ENCODE assay signal across 10 mouse cellular contexts in genomic region chr12:33394804-33395623, GRCm38 (mm10). TPM values are rescaled to one million over a fixed set of nuclear protein-coding genes. Genes with fewer than 3 reads are reported as not detected.
DNase-seq lines count a peak whose midpoint lies in the region; ATAC-seq and TF ChIP-seq lines count a peak whose summit lies in the region.
"Had no signal": no experiment of that assay in that cellular context is flagged by ENCODE, and none has a peak within 500 bp of the region (broad histone marks: within the 10 kb centered on the region; RNA-seq: fewer than 3 reads in every experiment).

Efcab10 (plus strand) TSS chr12:33394854.

- peak; percentile 88 for ATAC-seq in hindbrain, embryonic 12.5 days (ENCODE audit: low FRiP score)
- ATAC-seq in midbrain, embryonic 15.5 days (replicated peaks) = peak; percentile 90

- H3K9ac ChIP-seq in heart, adult 2 months (ENCODE audit: low read depth, low read length) = no peak within 1 kb of the TSS
- H3K9ac ChIP-seq in hindbrain, embryonic 12.5 days = peak within 1 kb of the TSS; percentile 48
- H3K9ac ChIP-seq in midbrain, embryonic 15.5 days = peak within 1 kb of the TSS; percentile 33; the same call in 1 of the 2 replicates

- H3K4me1 ChIP-seq in heart, embryonic 10.5 days = peaks cover 9% of the 10 kb centered on the region
- no peaks in the 10 kb centered on the region for H3K4me1 ChIP-seq in heart, adult 2 months (ENCODE audit: control insufficient read depth, insufficient read depth, low read length)
- peaks cover 9% of the 10 kb centered on the region for H3K4me1 ChIP-seq in hindbrain, embryonic 12.5 days
- H3K4me1 ChIP-seq in midbrain, embryonic 15.5 days = peaks cover 14% of the 10 kb centered on the region; the same call in 1 of the 2 replicates

- peak within 1 kb of the TSS; percentile 53 for H3K4me3 ChIP-seq in heart, embryonic 10.5 days
- H3K4me3 ChIP-seq in heart, adult 2 months = no peak within 1 kb of the TSS
- H3K4me3 ChIP-seq in hindbrain, embryonic 12.5 days = peak within 1 kb of the TSS; percentile 31
- H3K4me3 ChIP-seq in midbrain, embryonic 15.5 days = peak within 1 kb of the TSS; percentile 35

- no peaks in the 10 kb centered on the region for H3K36me3 ChIP-seq in heart, embryonic 10.5 days
- no peaks in the 10 kb centered on the region for H3K36me3 ChIP-seq in heart, adult 2 months (ENCODE audit: control insufficient read depth, insufficient read depth, low read length)
- no peaks in the 10 kb centered on the region for H3K36me3 ChIP-seq in hindbrain, embryonic 12.5 days
- no peaks in the 10 kb centered on the region for H3K36me3 ChIP-seq in midbrain, embryonic 15.5 days (replicated peaks)

- TF ChIP-seq EP300 in heart, adult 2 months (IDR thresholded peaks at IDR 0.05; ENCODE audit: insufficient read depth, low read depth, low read length) = no peak

- WGBS in heart, embryonic 10.5 days = 12% methylated on average over 24 of the region's 24 CpGs
- 20% methylated on average over 24 of the region's 24 CpGs for WGBS in heart, adult 2 months
- WGBS in hindbrain, embryonic 12.5 days = 10% methylated on average over 24 of the region's 24 CpGs
- WGBS in midbrain, embryonic 15.5 days = 7% methylated on average over 24 of the region's 24 CpGs

- H3K4me2 ChIP-seq in hindbrain, embryonic 12.5 days (replicated peaks) = peak within 1 kb of the TSS; percentile 54
- H3K4me2 ChIP-seq in midbrain, embryonic 15.5 days = peak within 1 kb of the TSS; percentile 54

- no peak for TF ChIP-seq POLR2A in heart, adult 2 months (IDR thresholded peaks at IDR 0.05; ENCODE audit: insufficient read depth, low read depth, low read length)

- no peak for TF ChIP-seq CTCF in heart, adult 2 months (IDR thresholded peaks at IDR 0.05)

- H3K9me3 ChIP-seq in heart, embryonic 10.5 days = no peaks in the 10 kb centered on the region
- no peaks in the 10 kb centered on the region for H3K9me3 ChIP-seq in hindbrain, embryonic 12.5 days (replicated peaks)
- H3K9me3 ChIP-seq in midbrain, embryonic 15.5 days = no peaks in the 10 kb centered on the region

- no peak for DNase-seq in heart, embryonic 10.5 days (ENCODE audit: low spot score)
- no peak for DNase-seq in heart, adult 2 months
- DNase-seq in embryo, embryonic 10.5 days (ENCODE audit: low spot score) = peak; percentile 68
- DNase-seq in layer of hippocampus, postnatal 14 days (ENCODE audit: low spot score in 2 of 2) = peak; percentile 49 to 63
- peak; percentile 66 for DNase-seq in testis, postnatal 14 days (ENCODE audit: low spot score)
- DNase-seq in gastrocnemius, postnatal 10 days = no peak

- H3K27ac ChIP-seq in heart, embryonic 10.5 days = no peak within 1 kb of the TSS
- H3K27ac ChIP-seq in heart, adult 2 months = no peak within 1 kb of the TSS
- peak within 1 kb of the TSS; percentile 68 for H3K27ac ChIP-seq in hindbrain, embryonic 12.5 days
- H3K27ac ChIP-seq in midbrain, embryonic 15.5 days = peak within 1 kb of the TSS; percentile 76

- H3K27me3 ChIP-seq in heart, embryonic 10.5 days (ENCODE audit: insufficient read depth, poor library complexity, severe bottlenecking) = no peaks in the 10 kb centered on the region
- H3K27me3 ChIP-seq in heart, adult 2 months (ENCODE audit: control insufficient read depth, insufficient read depth, low read length) = no peaks in the 10 kb centered on the region
- H3K27me3 ChIP-seq in hindbrain, embryonic 12.5 days = no peaks in the 10 kb centered on the region
- no peaks in the 10 kb centered on the region for H3K27me3 ChIP-seq in midbrain, embryonic 15.5 days (replicated peaks)

- H3K79me2 ChIP-seq in heart, adult 2 months (replicated peaks; ENCODE audit: control insufficient read depth, insufficient read depth, low read length) = no peaks in the 10 kb centered on the region

- intact Hi-C loops in heart, adult 2 months (cut with DNase I) = no loop called here

RNA-seq across cellular contexts. Expression of gene Efcab10, which starts in this region (rescaled TPM):
- polyA plus RNA-seq in heart, embryonic 10.5 days (2016; fragmentation: Nextera tagmentation; extraction: Ambion mirVana) = 0.34 TPM in 1 of 2 replicates, not detected in the other
- total RNA-seq in heart, adult 2 months (2021) = not detected
- polyA plus RNA-seq in heart, adult 2 months (2012; rRNA removed) = 0.37 TPM in 1 of 2 replicates, not detected in the other
- polyA plus RNA-seq in hindbrain, embryonic 12.5 days (2016; fragmentation: Nextera tagmentation; extraction: Ambion mirVana) = 3.0 and 3.5 TPM in 2 replicates
- total RNA-seq in layer of hippocampus, postnatal 14 days (2021) = 1 to 10 TPM; 1.2 to 2.1 TPM
- 4.3 and 4.4 TPM in 2 replicates for polyA plus RNA-seq in midbrain, embryonic 15.5 days (2015; fragmentation: Nextera tagmentation; extraction: Ambion mirVana)
- total RNA-seq in gastrocnemius, postnatal 10 days (2021) = not detected
- total RNA-seq: liver, adult 2 months; MEL had no signal
- polyA plus RNA-seq: liver, adult 2 months had no signal

Comparison
In these comparisons a context has a peak if more than half of its experiments do, and no peak if none do; other contexts are left out.
1. DNase-seq: peak in embryo, embryonic 10.5 days (single experiment), layer of hippocampus, postnatal 14 days (2 of 2) and testis, postnatal 14 days (single experiment); none in heart, embryonic 10.5 days (single experiment), heart, adult 2 months (0 of 2) and gastrocnemius, postnatal 10 days (single experiment).
2. H3K27ac ChIP-seq: peak in hindbrain, embryonic 12.5 days (single experiment) and midbrain, embryonic 15.5 days (single experiment); none in heart, embryonic 10.5 days (single experiment) and heart, adult 2 months (single experiment).